Mouse (Mus musculus): Measurements from ENCODE around the gene Mxra7.
A peak's percentile ranks its signal among the peaks of the same experiment; 100 is the strongest.

Mxra7 gene

GRCm38 (mm10) chr11:116818722-116819121 lies 9.1 kb downstream of the Mxra7 start:
- DNase-seq (ENCODE audit: low read depth): no peak

GRCm38 (mm10) chr11:116817567-116817966 lies 10.3 kb downstream of the Mxra7 start:
- DNase-seq (ENCODE audit: low read depth): no peak

- DNase-seq (ENCODE audit: low read depth): no peak
Measured at GRCm38 (mm10) chr11:116816769-116817168, 11.1 kb downstream of the Mxra7 start.

- no peak for DNase-seq (ENCODE audit: low read depth)
Measured at GRCm38 (mm10) chr11:116814884-116815415, 12.9 kb downstream of the Mxra7 start.

GRCm38 (mm10) chr11:116814076-116814883 lies 13.6 kb downstream of the Mxra7 start:
- no peak for DNase-seq (ENCODE audit: low read depth)

GRCm38 (mm10) chr11:116813610-116814009 lies 14.2 kb downstream of the Mxra7 start:
- no peak for DNase-seq (ENCODE audit: low read depth)

GRCm38 (mm10) chr11:116812793-116813529 lies 14.9 kb downstream of the Mxra7 start:
- DNase-seq (ENCODE audit: low read depth): no peak

GRCm38 (mm10) chr11:116810983-116811901 lies 16.6 kb downstream of the Mxra7 start:
- DNase-seq (ENCODE audit: low read depth): peak; percentile 72

- DNase-seq (ENCODE audit: low read depth): no peak
Measured at GRCm38 (mm10) chr11:116810528-116810927, 17.3 kb downstream of the Mxra7 start.

GRCm38 (mm10) chr11:116809520-116809919 lies 18.3 kb downstream of the Mxra7 start:
- no peak for DNase-seq (ENCODE audit: low read depth)

GRCm38 (mm10) chr11:116808811-116809395 lies 18.9 kb downstream of the Mxra7 start:
- DNase-seq (ENCODE audit: low read depth): no peak

- peak; percentile 87 for DNase-seq (ENCODE audit: low read depth)
Measured at GRCm38 (mm10) chr11:116807938-116808606, 19.8 kb downstream of the Mxra7 start.

GRCm38 (mm10) chr11:116807526-116807925 lies 20.3 kb downstream of the Mxra7 start:
- no peak for DNase-seq (ENCODE audit: low read depth)

- no peak for DNase-seq (ENCODE audit: low read depth)
Measured at GRCm38 (mm10) chr11:116807116-116807515, 20.7 kb downstream of the Mxra7 start.

GRCm38 (mm10) chr11:116806136-116807071 lies 21.4 kb downstream of the Mxra7 start:
- DNase-seq (ENCODE audit: low read depth): no peak

GRCm38 (mm10) chr11:116802709-116803108 lies 25.1 kb downstream of the Mxra7 start:
- no peak for DNase-seq (ENCODE audit: low read depth)

GRCm38 (mm10) chr11:116801106-116801505 lies 26.7 kb downstream of the Mxra7 start:
- DNase-seq (ENCODE audit: low read depth): no peak

GRCm38 (mm10) chr11:116799364-116799763 lies 28.5 kb downstream of the Mxra7 start:
- DNase-seq (ENCODE audit: low read depth): no peak

GRCm38 (mm10) chr11:116784221-116784620 lies 43.6 kb downstream of the Mxra7 start:
- no peak for DNase-seq (ENCODE audit: low read depth)

- DNase-seq (ENCODE audit: low read depth): peak; percentile 89
Measured at GRCm38 (mm10) chr11:116782737-116783145, 45.1 kb downstream of the Mxra7 start.
